Mouse (Mus musculus) right cerebral cortex, postnatal 14 days (tissue): ENCODE measurements around the gene Zfp740.

Experiments
- DNase-seq: peaks from one replicate; pipeline ENCODE4 v3.0.0; 2022

Gene Zfp740

GRCm38 (mm10) chr15:102249251-102249691 is 46.2 kb downstream of the Zfp740 start:
- DNase-seq, result no peak

GRCm38 (mm10) chr15:102249967-102250366 is 46.9 kb downstream of the Zfp740 start:
- no peak for DNase-seq

- DNase-seq, result no peak
These were observed 47.5 kb downstream of the Zfp740 start for GRCm38 (mm10) chr15:102250521-102250920.

DNA sequence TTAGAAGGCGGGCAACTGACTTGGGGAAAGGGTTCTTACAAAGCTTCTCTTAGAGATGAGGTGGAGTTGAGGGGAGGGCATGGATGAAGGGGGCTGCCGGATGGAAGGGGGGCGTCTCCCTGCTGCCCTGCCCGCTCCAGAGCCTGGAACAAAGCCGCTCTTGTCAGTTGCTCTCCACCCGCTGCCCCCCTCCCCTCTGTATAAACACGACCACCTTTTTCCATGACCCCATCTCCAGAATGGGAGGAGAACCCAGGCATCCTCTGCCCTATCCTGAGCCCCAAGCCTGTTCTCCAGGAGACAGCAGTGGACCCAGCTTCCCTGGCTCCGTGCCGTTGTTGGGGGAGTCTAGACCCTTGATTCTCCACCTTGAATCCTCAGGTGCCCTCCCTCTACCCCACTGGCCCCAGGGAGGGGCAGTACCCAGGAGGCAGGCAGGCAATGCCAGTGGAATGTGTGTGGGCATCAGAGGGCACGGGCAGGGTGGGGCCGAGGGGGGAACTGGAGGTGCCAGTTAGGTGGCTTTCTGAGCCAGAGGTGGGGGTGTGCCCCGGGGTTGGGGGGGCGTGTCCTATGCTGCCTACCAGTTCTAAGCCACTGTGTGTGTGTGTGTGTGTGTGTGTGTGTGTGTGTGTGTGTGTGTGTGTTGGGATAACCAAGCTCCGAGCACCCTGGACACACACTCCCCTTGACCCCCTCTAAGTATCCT is 52.7 kb downstream of the Zfp740 start:
- no peak for DNase-seq

DNA sequence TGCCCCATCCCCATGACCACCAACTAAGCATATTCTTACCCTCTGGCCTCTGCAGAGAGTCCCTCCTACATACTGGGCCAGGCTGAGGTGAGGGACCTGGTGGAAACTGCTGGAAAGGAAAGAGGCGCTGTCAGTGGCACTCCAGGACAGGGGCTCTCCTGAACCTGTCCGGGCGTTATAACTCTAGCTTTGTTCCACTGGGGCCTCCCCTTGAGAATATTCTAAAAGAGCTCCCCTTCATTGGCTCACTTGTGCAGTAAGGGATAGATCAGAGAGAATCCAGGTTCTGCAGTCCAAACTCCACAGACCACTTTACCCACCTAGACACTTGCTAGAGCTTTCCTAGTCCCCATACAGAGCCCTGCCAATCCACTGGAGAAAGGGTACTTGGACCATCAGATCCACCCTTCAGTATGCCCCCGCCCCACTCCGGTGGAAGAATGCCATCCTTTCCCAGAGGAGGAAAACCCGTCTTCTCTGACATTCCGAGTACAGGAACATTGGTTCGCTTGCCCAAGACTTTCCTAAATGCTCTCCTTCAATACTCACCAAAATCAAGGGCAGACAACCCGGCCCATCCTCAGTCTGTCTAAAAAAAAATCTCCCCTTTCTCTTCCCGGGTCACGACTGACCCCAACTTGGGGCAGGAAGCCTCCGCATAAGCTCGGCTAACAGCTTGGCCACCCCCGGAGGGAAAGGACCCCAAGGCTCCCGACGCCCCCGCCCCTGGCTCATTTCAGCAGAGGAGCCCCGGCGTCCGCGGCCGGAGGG is 53.6 kb downstream of the Zfp740 start:
- no peak for DNase-seq

DNA sequence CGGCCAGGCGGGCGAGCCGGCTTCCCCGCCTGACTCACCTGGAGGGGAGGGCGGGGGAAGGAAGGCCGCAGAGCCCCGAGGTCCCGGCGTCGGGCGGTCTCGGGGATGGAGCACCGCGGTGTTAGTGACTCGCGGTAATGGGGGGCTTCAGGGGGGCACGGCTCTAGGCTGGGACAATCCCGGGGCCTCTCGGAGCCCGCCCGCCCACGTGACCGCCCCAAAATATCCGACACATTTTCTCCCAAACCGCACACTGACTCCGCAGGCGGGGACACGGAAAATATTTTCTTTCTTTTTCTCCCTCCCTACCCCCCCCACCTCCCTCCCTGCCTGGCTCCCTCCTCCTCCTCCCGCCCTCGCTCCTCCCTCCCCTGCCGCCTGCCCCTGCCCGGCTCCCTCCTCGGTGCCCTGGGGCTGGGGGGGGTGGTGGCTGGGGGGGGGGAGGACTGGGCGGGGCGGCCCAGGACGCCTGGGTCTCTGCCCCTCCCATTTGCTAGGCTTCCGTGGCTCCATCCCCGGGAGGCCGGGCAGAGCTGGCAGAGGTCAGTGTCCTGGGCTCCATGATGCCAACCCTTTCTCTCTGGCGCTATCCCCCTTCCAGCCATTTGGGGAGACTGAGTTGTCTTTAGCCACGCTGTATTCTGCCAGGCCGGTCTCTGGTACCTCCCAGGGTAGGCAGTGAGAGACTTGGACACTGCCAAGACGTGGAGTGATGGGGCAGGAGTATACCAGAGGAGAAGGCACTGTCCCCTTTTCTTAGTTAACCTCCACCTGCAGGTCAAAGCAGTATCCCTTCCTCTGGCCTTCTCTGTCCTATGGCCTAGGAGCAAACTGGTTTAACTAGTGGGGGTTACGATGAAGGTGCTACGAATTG is 54.4 kb downstream of the Zfp740 start, which contains the start of gene Rarg:
Gene Rarg (minus strand): TSS at position 316 of the 874 bp plus-strand sequence.
- DNase-seq, result no peak

DNA sequence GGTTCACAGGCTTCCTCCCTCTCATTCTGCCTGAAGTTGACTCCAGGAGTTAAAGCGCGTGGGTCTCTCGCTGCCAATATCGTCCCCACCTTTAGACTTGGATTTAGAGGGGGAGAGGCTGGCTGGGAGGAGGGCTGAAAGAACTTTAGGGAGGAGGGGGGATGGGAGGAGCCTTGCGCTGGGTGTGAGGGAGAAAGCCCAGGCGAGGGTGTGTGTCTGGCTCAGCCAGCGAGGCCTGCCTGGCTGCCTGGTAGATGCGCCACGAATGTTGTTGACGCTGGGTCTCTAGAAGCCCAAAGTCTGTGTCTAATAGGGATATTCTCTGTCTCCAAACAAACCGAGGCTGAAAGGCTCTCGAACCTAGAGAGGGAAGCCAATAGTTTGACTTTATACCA is 55.0 kb downstream of the Zfp740 start:
- no peak for DNase-seq

DNA sequence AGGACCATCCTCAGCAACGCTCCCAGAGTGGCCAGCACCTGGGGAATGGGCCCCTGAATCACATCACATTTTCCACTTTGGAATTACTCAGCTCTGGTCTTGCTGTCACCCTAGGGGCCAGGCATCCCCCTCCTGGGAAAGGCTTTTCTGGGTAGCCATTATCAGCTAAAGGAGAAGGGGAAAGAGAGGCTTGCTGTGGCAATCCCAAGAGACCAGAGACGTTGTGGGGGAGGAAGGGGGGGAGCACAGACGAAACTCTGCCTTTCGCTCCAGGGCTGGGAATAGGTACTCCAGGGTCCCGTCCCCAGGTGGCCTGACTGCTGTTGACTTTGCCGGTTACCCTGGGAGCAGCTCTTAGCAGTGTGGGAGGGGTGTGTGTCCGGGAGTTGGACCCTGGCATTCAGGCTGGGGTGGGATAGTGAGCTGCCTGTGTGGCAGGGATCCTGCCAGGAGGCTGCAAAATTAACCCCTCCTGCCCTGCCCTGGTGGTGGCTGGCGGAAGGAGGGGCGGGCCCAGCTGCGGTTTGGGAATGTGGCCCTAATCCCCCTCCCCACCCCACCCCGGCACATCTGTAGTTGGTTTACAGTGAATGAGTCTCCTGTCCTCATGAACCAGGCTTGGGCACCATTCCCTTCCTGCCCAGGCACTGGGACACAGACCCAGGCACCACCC is 55.7 kb downstream of the Zfp740 start:
- DNase-seq, result no peak

DNA sequence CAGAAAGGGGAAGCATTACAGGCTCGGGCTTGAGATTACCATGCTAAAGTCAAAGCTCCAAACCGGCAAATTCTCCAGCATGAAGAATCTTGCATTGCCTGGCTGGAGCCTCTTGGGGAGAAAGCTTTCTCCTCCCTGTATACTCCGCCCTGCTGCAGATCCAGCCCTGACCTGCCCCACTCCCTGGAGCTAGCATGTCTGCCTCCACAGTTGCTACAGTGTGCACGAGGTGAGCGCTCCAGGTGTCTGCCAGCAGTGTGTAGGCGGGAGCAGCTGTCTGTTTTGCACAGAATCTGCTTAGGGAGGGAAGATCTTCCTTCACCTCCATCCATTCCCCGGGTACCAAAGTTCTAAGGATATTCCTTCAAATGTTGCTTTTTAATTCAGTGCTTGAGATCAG is 59.5 kb downstream of the Zfp740 start:
- DNase-seq, result no peak

GRCm38 (mm10) chr15:102263037-102263436 is 60.0 kb downstream of the Zfp740 start:
- no peak for DNase-seq
